Mouse (Mus musculus) yolk sac, embryonic 10.5 days (tissue): ENCODE measurements around the gene Izumo1r.
"Not testable (repeated sequence)": the region's sequence is repeated elsewhere in the genome, so short reads cannot be mapped to it uniquely, and the experiment has no call there.

ENCODE experiments used
- DNase-seq: peaks from one replicate; pipeline ENCODE4 v3.0.0-alpha.2; 2017; ENCODE audit warnings: low spot score

Gene Izumo1r

GRCm38 (mm10) chr9:14904741-14905475 is 1.2 kb upstream of the Izumo1r start:
- DNase-seq = no peak

GRCm38 (mm10) chr9:14903006-14903405 is 743 bp downstream of the Izumo1r start:
- DNase-seq = no peak

GRCm38 (mm10) chr9:14902416-14902815 is 1.3 kb downstream of the Izumo1r start:
- no peak for DNase-seq

GRCm38 (mm10) chr9:14901757-14902156 is 2.0 kb downstream of the Izumo1r start:
- DNase-seq = peak; percentile 38

- DNase-seq = no peak
Measured at GRCm38 (mm10) chr9:14897102-14897501, 6.6 kb downstream of the Izumo1r start.

- no peak for DNase-seq
Measured at GRCm38 (mm10) chr9:14895237-14895835, 8.4 kb downstream of the Izumo1r start.

DNA sequence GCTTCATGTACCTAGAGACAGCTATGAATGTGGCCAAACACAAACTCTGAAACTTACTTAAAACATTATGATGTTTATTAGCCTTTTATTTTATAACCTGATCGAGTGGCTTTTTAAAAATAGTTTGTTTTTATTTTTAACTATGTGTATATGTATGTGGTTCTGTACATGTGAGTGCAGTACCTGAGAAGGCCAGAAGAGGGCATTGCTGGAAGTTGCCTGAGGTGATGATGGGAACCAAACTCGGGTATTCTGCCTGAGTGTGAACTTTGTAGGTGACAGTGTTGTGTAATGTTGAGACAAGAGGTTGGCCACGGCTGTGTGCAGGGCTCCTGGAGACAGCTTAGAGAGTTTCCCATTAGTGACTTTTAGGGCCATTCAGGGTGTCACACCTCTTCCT is 9.1 kb downstream of the Izumo1r start:
- no peak for DNase-seq

GRCm38 (mm10) chr9:14893388-14893787 is 10.4 kb downstream of the Izumo1r start:
- DNase-seq = peak; percentile 34

DNA sequence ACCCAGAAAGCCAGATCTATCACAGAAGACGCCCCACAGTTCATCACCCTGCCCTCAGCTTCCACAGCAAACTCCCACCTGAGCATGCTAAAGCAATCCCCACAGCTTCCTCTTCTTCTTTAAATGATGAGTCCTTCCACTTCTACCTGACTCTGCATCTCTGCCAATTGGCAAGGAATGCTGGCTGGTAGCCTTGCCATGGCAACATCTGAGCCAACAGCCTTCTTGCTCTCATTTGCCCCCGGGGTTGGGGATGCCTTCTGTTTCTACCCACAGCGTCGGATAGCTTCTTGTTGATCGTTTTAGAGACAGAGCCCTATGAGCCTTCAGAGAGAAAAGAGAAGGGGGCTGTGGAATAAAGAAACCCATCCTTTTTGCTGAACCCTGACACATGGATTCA is 11.9 kb downstream of the Izumo1r start:
- DNase-seq = no peak

DNA sequence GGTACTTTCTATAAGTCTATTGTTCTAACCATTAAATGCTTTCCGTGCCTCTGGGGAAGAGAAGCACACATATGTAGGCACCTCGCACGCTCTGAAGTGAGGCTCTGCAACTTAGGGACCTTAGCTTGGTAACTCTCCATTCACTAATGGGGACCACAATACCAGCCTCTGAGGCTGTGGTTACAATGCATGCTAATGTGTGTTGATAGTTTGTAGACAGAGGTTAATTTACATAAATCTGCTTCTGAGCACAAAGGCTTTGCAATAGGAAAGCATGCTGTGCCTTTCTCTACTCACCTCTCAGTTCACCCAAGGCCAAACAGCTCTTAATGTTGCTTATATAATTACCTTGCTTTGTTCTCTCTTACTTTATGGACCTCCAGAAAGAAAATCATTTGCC is 13.1 kb downstream of the Izumo1r start:
- no peak for DNase-seq

DNA sequence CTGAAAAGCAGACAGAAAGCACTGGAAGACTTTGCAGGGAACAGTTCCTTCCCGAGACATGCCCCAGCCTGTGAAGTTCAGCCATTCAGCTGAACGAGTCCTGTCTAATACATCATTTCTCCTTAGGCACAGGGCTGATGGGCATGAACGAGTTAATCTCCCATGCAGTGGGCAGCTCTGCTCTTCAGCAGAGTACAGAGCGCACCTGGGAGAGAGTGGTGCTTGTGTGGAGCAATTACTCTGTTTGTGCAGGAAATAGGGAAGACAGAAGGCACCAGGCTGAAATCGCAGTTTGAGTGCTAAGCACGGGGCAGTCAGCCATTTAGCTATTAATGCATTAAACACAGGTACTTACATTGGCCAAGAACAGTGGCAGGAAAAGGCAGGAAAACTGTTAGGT is 15.1 kb downstream of the Izumo1r start:
- no peak for DNase-seq

GRCm38 (mm10) chr9:14887787-14888382 is 15.9 kb downstream of the Izumo1r start:
- DNase-seq = no peak

DNA sequence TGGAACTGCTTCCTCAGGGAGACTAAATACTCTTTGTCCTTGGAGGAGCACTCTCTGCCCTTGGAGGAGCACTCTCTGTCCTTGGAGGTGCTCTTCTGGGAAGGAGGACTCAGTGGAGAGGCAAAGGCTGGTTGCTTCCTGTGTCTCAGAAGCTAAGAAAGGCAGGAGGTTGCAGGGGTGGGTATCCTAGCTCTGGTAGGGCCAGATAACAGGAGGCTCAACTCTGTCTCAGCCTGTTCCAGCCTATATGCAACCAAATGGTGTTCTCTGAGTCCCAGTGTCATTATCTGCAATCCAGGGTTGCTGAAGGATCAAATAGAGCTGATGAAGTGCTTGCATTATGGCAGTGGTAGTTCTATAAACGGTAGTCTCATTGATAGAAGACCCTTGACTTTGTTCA is 17.8 kb downstream of the Izumo1r start:
- no peak for DNase-seq

DNA sequence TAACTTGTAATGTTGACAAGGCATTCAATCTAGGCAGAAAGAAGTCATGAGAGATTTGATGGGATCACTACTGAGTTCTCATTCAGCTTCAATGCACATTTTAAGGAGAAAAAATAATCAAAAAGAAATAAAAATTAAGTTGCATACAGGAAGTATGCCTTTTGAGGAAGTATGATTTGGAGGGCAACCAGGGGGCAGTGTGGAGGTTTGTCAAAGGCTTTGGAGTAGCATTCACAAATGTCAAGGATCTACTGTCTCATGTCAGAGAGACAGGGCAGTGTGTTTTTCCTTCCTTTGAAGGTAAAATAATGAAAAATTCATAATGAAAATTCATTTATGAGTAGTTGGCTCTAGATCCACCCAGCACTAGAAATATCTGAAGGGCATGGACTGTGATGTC is 18.6 kb downstream of the Izumo1r start:
- no peak for DNase-seq

DNA sequence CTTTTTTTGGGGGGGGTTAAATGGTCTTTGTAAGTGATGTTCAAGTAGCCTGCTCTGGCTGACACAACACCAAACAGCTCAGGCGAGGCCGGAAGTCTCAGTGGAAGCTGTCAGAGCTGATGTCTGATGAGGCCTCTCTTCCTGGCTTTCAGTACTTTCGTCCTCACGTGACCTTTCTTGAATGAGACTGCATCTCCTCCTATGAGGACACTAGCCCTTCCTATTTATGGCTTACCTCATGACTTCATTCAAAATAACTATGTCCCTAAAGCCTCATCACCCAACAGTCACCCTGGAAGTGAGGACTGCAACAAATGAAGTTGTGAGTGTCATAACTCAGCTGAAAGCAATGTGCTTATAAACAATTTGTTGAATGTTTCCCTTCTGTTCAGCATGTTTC is 19.1 kb downstream of the Izumo1r start:
- no peak for DNase-seq

DNA sequence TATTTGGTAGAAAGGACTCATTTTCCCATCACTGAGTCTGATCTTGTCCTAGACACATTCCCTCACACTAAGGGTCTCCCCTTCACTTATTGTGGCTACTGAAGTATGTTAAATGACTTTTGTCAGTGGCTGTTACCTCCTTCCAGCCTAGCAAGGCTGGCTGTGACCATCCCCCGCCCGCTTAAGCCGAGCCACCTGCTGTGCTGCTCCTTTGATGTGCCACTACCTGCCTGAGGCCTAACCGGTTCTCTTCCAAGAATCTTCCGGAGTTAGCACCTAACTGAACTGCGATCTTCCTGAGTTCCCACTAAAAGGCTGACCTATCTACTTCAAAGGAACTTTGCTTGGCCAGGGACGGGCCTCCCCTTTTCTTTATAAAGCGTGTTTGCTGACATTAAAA is 27.2 kb downstream of the Izumo1r start:
- not testable (repeated sequence) for DNase-seq

- no peak for DNase-seq
Measured at GRCm38 (mm10) chr9:14875743-14876507, 27.8 kb downstream of the Izumo1r start.

- no peak for DNase-seq
Measured at GRCm38 (mm10) chr9:14872181-14872930, 31.4 kb downstream of the Izumo1r start.

- no peak for DNase-seq
Measured at GRCm38 (mm10) chr9:14871536-14871935, 32.2 kb downstream of the Izumo1r start.

DNA sequence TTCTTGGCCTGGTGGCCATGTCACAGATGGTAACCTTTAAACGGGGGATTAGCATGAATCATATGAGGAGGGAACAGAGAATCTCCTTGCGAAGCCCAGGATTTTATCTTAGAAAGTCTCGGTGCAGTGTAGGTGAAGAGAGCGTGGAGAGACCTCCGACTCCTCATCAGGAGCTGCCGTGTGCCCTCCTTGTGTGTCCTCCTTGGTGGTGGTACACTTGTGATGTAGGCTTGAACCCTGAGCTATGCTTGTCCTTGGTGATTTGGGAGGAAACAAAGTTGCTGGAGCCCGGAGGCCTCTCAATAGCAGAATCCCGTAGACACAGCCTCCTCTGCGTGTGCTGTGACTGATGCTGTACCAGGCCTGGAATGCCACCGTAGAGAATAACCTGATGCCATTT is 32.9 kb downstream of the Izumo1r start:
- DNase-seq = no peak

- no peak for DNase-seq
Measured at GRCm38 (mm10) chr9:14870377-14870776, 33.4 kb downstream of the Izumo1r start.

DNA sequence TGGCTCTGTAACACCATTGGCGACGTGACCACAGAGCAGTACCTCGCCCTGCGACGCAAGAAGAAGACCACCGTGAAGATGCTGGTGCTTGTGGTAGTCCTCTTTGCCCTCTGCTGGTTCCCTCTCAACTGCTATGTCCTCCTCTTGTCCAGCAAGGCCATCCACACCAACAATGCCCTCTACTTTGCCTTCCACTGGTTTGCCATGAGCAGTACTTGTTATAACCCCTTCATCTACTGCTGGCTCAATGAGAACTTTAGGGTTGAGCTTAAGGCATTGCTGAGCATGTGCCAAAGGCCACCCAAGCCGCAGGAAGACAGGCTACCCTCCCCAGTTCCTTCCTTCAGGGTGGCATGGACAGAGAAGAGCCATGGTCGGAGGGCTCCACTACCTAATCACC is 35.4 kb downstream of the Izumo1r start:
- no peak for DNase-seq
